Mouse (Mus musculus): ENCODE results near the gene Pax7. TPM values are rescaled to one million over a fixed set of nuclear protein-coding genes. Genes with fewer than 3 reads are reported as not detected.

Pax7 gene
- polyA plus RNA-seq, 1 experiment, result not detected

DNA sequence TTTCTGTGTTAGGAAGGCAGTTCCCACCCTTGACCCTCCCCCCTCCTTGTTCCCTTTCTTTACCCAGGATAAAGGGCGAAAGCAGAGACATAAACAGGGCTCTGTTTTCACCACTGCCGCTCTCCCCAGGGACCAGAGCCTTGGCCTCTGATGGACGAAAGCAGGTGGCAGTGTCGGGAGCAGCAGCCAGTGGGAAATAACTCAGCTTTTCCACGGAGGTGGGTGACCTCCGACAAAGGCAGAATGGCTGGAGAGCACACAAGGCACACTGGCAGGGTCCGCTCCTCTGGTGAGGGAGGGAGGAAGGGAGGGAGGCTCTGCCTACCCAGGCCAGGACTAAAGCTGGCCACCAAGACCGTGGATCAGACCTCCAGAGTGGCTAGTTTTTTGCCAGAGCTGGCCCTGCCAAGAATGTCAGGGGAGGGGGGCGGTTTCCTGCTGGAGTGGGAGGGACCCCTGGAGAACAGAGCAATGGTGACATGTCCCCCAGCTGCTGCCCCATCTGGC lies 62.1 kb downstream of the Pax7 start:
- Histone ChIP-seq H3K36me3 (ENCODE audit: control insufficient read depth) (no peaks in the 10 kb centered on the region), H3K4me1 (ENCODE audit: control insufficient read depth) (no peaks in the 10 kb centered on the region), H3K4me3 (replicated peaks) (no peak overlapping the region), H3K9me3 (ENCODE audit: control insufficient read depth, low read length) (no peaks in the 10 kb centered on the region), H3K27me3 (ENCODE audit: control insufficient read depth) (peaks cover 16% of the 10 kb centered on the region)
- TF ChIP-seq TAL1 (IDR thresholded peaks at IDR 0.05; ENCODE audit: low read length) (no peak), GATA1 (IDR thresholded peaks at IDR 0.05; ENCODE audit: low read length) (no peak)

DNA sequence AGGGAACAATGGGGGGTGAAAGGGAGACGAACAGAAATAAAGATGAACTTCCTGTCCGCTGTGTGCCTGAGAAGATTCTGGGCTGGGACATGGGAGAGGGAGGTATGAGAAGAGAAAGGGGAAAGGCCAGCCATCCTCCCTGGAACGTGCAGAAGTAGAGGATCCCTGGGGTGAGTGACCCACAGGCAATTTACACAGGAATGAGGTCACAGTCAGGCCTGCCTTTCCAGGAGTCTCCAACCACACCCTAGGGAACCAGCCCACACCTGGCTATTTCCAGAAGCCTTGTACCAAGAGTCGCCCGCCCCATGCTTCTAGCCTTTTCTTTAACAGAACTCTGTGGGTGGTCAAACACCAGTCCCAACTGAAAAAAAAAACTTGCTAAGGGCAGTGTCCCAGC lies 65.5 kb downstream of the Pax7 start:
- no peaks in the 10 kb centered on the region for H3K9me3 ChIP-seq (ENCODE audit: control insufficient read depth, low read length)
- no peaks in the 10 kb centered on the region for H3K4me1 ChIP-seq (ENCODE audit: control insufficient read depth)
- H3K36me3 ChIP-seq (ENCODE audit: control insufficient read depth), result no peaks in the 10 kb centered on the region
- H3K4me3 ChIP-seq (replicated peaks), result no peak overlapping the region
- no peak for TF ChIP-seq TAL1 (IDR thresholded peaks at IDR 0.05; ENCODE audit: low read length)
- TF ChIP-seq GATA1 (IDR thresholded peaks at IDR 0.05; ENCODE audit: low read length), result no peak
- H3K27me3 ChIP-seq (ENCODE audit: control insufficient read depth), result peaks cover 16% of the 10 kb centered on the region

GRCm38 (mm10) chr4:139767115-139767718 lies 66.1 kb downstream of the Pax7 start:
- Histone ChIP-seq H3K4me3 (replicated peaks) (no peak overlapping the region), H3K9me3 (ENCODE audit: control insufficient read depth, low read length) (no peaks in the 10 kb centered on the region), H3K4me1 (ENCODE audit: control insufficient read depth) (no peaks in the 10 kb centered on the region), H3K36me3 (ENCODE audit: control insufficient read depth) (no peaks in the 10 kb centered on the region), H3K27me3 (ENCODE audit: control insufficient read depth) (peaks cover 16% of the 10 kb centered on the region)
- TF ChIP-seq GATA1 (IDR thresholded peaks at IDR 0.05; ENCODE audit: low read length), result no peak
- no peak for TF ChIP-seq TAL1 (IDR thresholded peaks at IDR 0.05; ENCODE audit: low read length)

DNA sequence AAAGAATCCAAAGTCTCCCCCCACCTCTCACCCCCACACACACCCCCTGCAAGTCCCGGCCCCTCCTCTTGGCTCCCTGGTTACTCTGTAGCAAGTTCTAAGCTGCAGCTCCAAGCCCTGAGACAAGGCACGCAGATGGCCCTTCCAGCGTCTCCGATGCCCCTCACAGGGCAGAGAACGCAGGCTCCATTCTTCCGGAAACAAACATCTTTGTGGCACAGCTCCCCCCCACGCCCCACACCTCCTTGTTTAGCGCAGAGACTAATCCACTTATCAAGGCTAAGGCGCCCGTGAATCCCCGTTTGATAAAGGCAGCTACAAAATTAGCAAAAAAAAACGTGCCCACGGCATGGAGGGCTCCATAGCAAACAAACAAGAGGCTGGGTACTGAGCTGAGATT lies 71.4 kb downstream of the Pax7 start:
- TF ChIP-seq TAL1 (IDR thresholded peaks at IDR 0.05; ENCODE audit: low read length) (no peak), GATA1 (IDR thresholded peaks at IDR 0.05; ENCODE audit: low read length) (no peak)
- H3K27me3 ChIP-seq (ENCODE audit: control insufficient read depth), result peaks cover 4% of the 10 kb centered on the region
- no peaks in the 10 kb centered on the region for H3K36me3 ChIP-seq (ENCODE audit: control insufficient read depth)
- H3K4me1 ChIP-seq (ENCODE audit: control insufficient read depth), result no peaks in the 10 kb centered on the region
- no peak overlapping the region for H3K4me3 ChIP-seq (replicated peaks)
- no peaks in the 10 kb centered on the region for H3K9me3 ChIP-seq (ENCODE audit: control insufficient read depth, low read length)

- H3K4me3 ChIP-seq (replicated peaks), result no peak overlapping the region
- no peaks in the 10 kb centered on the region for H3K4me1 ChIP-seq (ENCODE audit: control insufficient read depth)
- H3K36me3 ChIP-seq (ENCODE audit: control insufficient read depth), result no peaks in the 10 kb centered on the region
- peaks cover 3% of the 10 kb centered on the region; the same call in 1 of the 2 replicates for H3K27me3 ChIP-seq (ENCODE audit: control insufficient read depth)
- no peaks in the 10 kb centered on the region for H3K9me3 ChIP-seq (ENCODE audit: control insufficient read depth, low read length)
- TF ChIP-seq GATA1 (IDR thresholded peaks at IDR 0.05; ENCODE audit: low read length), result no peak
- TF ChIP-seq TAL1 (IDR thresholded peaks at IDR 0.05; ENCODE audit: low read length), result no peak
Observed at GRCm38 (mm10) chr4:139760736-139761135, 72.6 kb downstream of the Pax7 start.

GRCm38 (mm10) chr4:139758512-139759340 lies 74.6 kb downstream of the Pax7 start:
- H3K27me3 ChIP-seq (ENCODE audit: control insufficient read depth), result peaks cover 3% of the 10 kb centered on the region; the same call in 1 of the 2 replicates

DNA sequence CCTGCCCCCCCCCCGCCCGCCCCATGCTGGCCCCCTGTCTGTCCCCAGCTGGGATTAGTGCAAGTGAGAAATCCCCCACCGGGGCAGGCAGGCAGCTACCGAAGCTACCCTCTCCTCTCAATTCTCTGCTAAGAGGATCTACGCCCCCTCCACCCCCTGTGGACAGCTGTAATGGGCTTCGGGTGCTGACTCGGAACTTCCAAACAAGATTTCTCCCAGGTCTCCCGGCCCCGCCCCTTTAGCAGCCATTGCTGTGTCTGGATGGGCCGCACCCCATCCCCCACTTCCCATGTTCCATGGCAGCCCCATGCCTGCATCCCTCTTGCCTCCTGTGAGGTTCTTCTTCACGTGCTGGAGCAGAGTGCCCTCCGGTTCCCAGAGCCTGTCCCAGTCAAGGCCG lies 76.4 kb downstream of the Pax7 start:
- H3K9me3 ChIP-seq (ENCODE audit: control insufficient read depth, low read length), result no peaks in the 10 kb centered on the region
- peaks cover 3% of the 10 kb centered on the region; the same call in 1 of the 2 replicates for H3K27me3 ChIP-seq (ENCODE audit: control insufficient read depth)
- no peaks in the 10 kb centered on the region for H3K4me1 ChIP-seq (ENCODE audit: control insufficient read depth)
- no peak for TF ChIP-seq TAL1 (IDR thresholded peaks at IDR 0.05; ENCODE audit: low read length)
- no peak for TF ChIP-seq GATA1 (IDR thresholded peaks at IDR 0.05; ENCODE audit: low read length)
- H3K4me3 ChIP-seq (replicated peaks), result no peak overlapping the region
- no peaks in the 10 kb centered on the region for H3K36me3 ChIP-seq (ENCODE audit: control insufficient read depth)

More at GRCm38 (mm10) chr4:139758512-139759340, 74.6 kb downstream of the Pax7 start:
- TF ChIP-seq GATA1 (IDR thresholded peaks at IDR 0.05; ENCODE audit: low read length), result no peak
- TF ChIP-seq TAL1 (IDR thresholded peaks at IDR 0.05; ENCODE audit: low read length), result no peak
- no peaks in the 10 kb centered on the region for H3K9me3 ChIP-seq (ENCODE audit: control insufficient read depth, low read length)
- H3K36me3 ChIP-seq (ENCODE audit: control insufficient read depth), result no peaks in the 10 kb centered on the region
- H3K4me1 ChIP-seq (ENCODE audit: control insufficient read depth), result no peaks in the 10 kb centered on the region
- no peak overlapping the region for H3K4me3 ChIP-seq (replicated peaks)

- H3K4me1 ChIP-seq (ENCODE audit: control insufficient read depth), result no peaks in the 10 kb centered on the region
- TF ChIP-seq GATA1 (IDR thresholded peaks at IDR 0.05; ENCODE audit: low read length), result no peak
- TF ChIP-seq TAL1 (IDR thresholded peaks at IDR 0.05; ENCODE audit: low read length), result no peak
Observed at GRCm38 (mm10) chr4:139754148-139754710, 79.1 kb downstream of the Pax7 start.

DNA sequence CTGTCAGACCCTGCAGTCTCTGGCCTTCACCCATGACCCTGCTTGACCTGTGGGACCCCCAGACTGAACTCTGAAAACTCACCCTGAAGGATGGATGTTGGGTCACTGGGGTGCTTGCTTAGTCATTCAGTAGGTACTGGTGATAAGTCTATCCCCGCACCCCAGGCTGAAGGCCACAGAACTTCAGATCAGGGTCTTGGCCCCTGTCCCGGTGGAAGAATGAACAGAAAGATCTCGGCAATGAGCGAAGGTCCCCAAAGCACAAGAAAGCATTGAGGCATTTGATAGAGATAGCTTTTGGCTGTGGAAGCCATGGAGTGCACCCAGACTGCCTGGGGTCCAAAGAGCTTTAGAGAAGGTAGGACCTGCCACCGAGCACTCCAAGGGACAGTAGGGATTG lies 82.4 kb downstream of the Pax7 start:
- TF ChIP-seq TAL1 (IDR thresholded peaks at IDR 0.05; ENCODE audit: low read length) (no peak), GATA1 (IDR thresholded peaks at IDR 0.05; ENCODE audit: low read length) (no peak)
- Histone ChIP-seq H3K27me3 (ENCODE audit: control insufficient read depth) (no peaks in the 10 kb centered on the region; the same call in 1 of the 2 replicates), H3K9me3 (ENCODE audit: control insufficient read depth, low read length) (peaks cover 6% of the 10 kb centered on the region), H3K4me3 (replicated peaks) (no peak overlapping the region), H3K4me1 (ENCODE audit: control insufficient read depth) (no peaks in the 10 kb centered on the region), H3K36me3 (ENCODE audit: control insufficient read depth) (no peaks in the 10 kb centered on the region)

More at GRCm38 (mm10) chr4:139754148-139754710, 79.1 kb downstream of the Pax7 start:
- Histone ChIP-seq H3K9me3 (ENCODE audit: control insufficient read depth, low read length) (no peaks in the 10 kb centered on the region; the same call in 1 of the 2 replicates), H3K36me3 (ENCODE audit: control insufficient read depth) (no peaks in the 10 kb centered on the region), H3K4me3 (replicated peaks) (no peak overlapping the region), H3K27me3 (ENCODE audit: control insufficient read depth) (peaks cover 3% of the 10 kb centered on the region; the same call in 1 of the 2 replicates)

Measured in erythroblast, embryonic 14.5 days (primary cell).